Mouse (Mus musculus): ENCODE data around the gene Cdca7. TPM values are rescaled to one million over a fixed set of nuclear protein-coding genes. Genes with fewer than 3 reads are reported as not detected.

The Cdca7 gene
- polyA plus RNA-seq (2014; fragmentation: Nextera tagmentation; extraction: Ambion mirVana) = 17.1 and 19.1 TPM in 2 replicates

- DNase-seq (ENCODE audit: low spot score) (peak; percentile 66), ATAC-seq (ENCODE audit: low FRiP score) (peak; percentile 86)
- Histone ChIP-seq H3K9ac (peak within 1 kb of the TSS; percentile 60), H3K9me3 (ENCODE audit: control insufficient read depth, low read length) (no peaks in the 10 kb centered on the region), H3K27me3 (ENCODE audit: control insufficient read depth, insufficient read depth, low read length) (peaks cover 11% of the 10 kb centered on the region; the same call in 1 of the 2 replicates), H3K27ac (peak within 1 kb of the TSS; percentile 59), H3K36me3 (replicated peaks; ENCODE audit: control insufficient read depth, insufficient read depth) (no peaks in the 10 kb centered on the region), H3K4me3 (replicated peaks; ENCODE audit: low read length) (peak within 1 kb of the TSS; percentile 84), H3K4me2 (replicated peaks) (peak within 1 kb of the TSS; percentile 94), H3K4me1 (replicated peaks; ENCODE audit: control insufficient read depth, insufficient read depth, low read length) (peaks cover 21% of the 10 kb centered on the region)
- WGBS = under 1% methylated on average over 58 of the region's 58 CpGs
Measured at GRCm38 (mm10) chr2:72475797-72476485, at the start of gene Cdca7. TSS of gene Cdca7 (plus strand) at chr2:72476159.

DNA sequence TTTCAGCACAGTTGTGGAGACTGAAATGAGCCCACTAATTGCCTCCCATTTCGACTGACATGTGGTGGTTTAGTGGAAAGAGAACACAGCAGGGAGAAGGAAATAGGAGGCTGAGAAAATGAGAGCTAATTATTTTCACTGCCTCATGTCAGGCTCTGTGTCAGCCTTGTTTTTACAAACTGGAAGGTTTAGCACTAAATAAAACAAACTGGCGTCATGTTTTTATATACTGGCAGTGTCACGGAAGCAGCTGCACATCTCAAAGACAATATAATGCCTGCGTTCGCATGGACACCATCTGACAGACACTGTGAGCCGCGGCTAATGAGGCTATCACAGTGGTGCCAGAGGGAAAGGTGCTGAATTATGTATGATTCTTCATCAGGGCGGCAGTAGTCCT is 49.2 kb upstream of the Cdca7 start:
- Histone ChIP-seq H3K4me3 (replicated peaks; ENCODE audit: low read length) (peak overlapping the region; percentile 10), H3K27ac (peak overlapping the region; percentile 76), H3K9me3 (ENCODE audit: control insufficient read depth, low read length) (no peaks in the 10 kb centered on the region; the same call in 1 of the 2 replicates), H3K36me3 (replicated peaks; ENCODE audit: control insufficient read depth, insufficient read depth) (no peaks in the 10 kb centered on the region), H3K27me3 (ENCODE audit: control insufficient read depth, insufficient read depth, low read length) (no peaks in the 10 kb centered on the region), H3K4me1 (replicated peaks; ENCODE audit: control insufficient read depth, insufficient read depth, low read length) (peaks cover 22% of the 10 kb centered on the region), H3K4me2 (replicated peaks) (peak overlapping the region; percentile 44), H3K9ac (peak overlapping the region; percentile 24)
- ATAC-seq (ENCODE audit: low FRiP score) = peak; percentile 90
- WGBS = 5% methylated on average over 8 of the region's 8 CpGs
- DNase-seq (ENCODE audit: low spot score) = peak; percentile 71

DNA sequence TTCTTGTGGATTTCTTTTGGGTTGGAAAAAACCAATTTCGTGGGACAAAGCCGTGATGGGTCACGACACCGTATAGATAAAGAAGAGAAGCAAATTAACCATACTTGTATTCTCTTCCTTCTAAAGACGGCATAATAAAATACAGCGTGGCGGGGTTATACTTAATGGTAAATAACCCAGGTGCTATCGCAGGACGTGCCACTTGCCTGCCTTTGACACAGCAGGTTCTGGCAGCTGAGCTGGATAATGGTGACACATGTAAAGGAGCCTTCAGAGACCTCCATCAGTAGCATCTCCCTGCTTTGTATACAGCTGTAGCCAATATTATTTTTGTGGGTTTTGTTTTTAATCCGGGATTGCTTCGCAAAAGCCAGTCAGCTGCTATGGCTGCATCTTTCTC is 48.7 kb upstream of the Cdca7 start:
- Histone ChIP-seq H3K27me3 (ENCODE audit: control insufficient read depth, insufficient read depth, low read length) (no peaks in the 10 kb centered on the region), H3K36me3 (replicated peaks; ENCODE audit: control insufficient read depth, insufficient read depth) (no peaks in the 10 kb centered on the region), H3K9me3 (ENCODE audit: control insufficient read depth, low read length) (no peaks in the 10 kb centered on the region; the same call in 1 of the 2 replicates), H3K27ac (peak overlapping the region; percentile 76), H3K4me2 (replicated peaks) (peak overlapping the region; percentile 44), H3K9ac (peak overlapping the region; percentile 24), H3K4me1 (replicated peaks; ENCODE audit: control insufficient read depth, insufficient read depth, low read length) (peaks cover 22% of the 10 kb centered on the region), H3K4me3 (replicated peaks; ENCODE audit: low read length) (peak overlapping the region; percentile 10)
- ATAC-seq (ENCODE audit: low FRiP score) (peak; percentile 75), DNase-seq (ENCODE audit: low spot score) (no peak)
- 25% methylated on average over 11 of the region's 11 CpGs for WGBS

DNA sequence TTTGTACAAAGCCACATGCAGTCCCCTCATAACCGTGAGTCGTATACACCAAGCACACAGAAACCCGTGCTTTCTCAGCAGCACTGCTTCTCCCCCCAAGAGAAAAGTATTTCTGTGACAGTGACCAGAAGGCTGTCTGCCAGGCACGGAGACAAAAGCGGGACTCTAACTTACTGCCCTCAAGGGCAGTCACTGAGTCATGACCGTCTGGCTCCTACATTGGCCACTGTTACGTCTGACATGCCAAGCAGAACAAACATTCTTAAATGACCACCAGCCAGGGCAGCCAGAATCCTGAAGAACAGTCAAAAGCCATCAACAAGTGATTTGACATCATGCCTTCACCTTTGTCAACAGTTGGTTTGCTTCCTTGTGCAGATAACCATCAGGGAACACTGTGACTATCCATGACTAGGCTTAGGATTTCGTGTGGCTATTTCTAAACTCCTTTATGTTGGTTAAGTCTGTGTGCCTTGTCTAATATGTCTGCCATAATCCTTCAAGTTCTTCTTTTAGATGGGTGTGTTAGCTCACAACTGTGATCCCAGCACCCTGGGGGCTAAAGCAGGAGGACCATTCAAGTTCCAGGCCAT is 36.9 kb upstream of the Cdca7 start:
- Histone ChIP-seq H3K4me3 (replicated peaks; ENCODE audit: low read length) (no peak overlapping the region), H3K27me3 (ENCODE audit: control insufficient read depth, insufficient read depth, low read length) (no peaks in the 10 kb centered on the region), H3K36me3 (replicated peaks; ENCODE audit: control insufficient read depth, insufficient read depth) (no peaks in the 10 kb centered on the region), H3K9ac (no peak overlapping the region), H3K4me1 (replicated peaks; ENCODE audit: control insufficient read depth, insufficient read depth, low read length) (0 out of 2 replicates have a peak, but pooled peaks cover 4% of the 10 kb centered on the region), H3K4me2 (replicated peaks) (no peak overlapping the region), H3K9me3 (ENCODE audit: control insufficient read depth, low read length) (no peaks in the 10 kb centered on the region), H3K27ac (no peak overlapping the region)
- ATAC-seq (ENCODE audit: low FRiP score) (no peak), DNase-seq (ENCODE audit: low spot score) (no peak)
- WGBS = 77% methylated on average over 8 of the region's 8 CpGs

DNA sequence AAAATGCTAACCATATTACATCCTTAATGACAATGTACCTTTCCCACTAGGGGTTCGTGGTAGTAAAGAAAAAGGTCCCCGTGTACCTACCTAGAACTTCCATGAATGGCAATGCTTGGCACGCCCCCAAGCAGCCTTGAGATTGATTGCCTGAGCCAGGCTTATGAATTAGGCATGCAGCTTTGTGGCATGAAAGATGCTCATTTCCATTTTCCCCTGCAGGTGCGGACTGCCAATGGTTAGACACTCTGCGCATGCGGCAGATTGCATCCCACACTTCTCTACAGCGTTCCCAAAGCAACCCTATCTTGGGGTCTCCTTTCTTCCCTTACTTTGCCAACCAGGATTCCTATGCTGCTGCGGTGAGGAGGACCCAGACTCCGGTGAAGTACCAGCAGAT is 34.9 kb upstream of the Cdca7 start:
- H3K9me3 ChIP-seq (ENCODE audit: control insufficient read depth, low read length) = no peaks in the 10 kb centered on the region
- H3K27me3 ChIP-seq (ENCODE audit: control insufficient read depth, insufficient read depth, low read length) = no peaks in the 10 kb centered on the region
- DNase-seq (ENCODE audit: low spot score) (no peak), ATAC-seq (ENCODE audit: low FRiP score) (no peak)
- no peak overlapping the region for H3K4me2 ChIP-seq (replicated peaks)
- H3K9ac ChIP-seq = no peak overlapping the region
- H3K4me3 ChIP-seq (replicated peaks; ENCODE audit: low read length) = no peak overlapping the region
- 0 out of 2 replicates have a peak, but pooled peaks cover 4% of the 10 kb centered on the region for H3K4me1 ChIP-seq (replicated peaks; ENCODE audit: control insufficient read depth, insufficient read depth, low read length)
- no peaks in the 10 kb centered on the region for H3K36me3 ChIP-seq (replicated peaks; ENCODE audit: control insufficient read depth, insufficient read depth)
- WGBS = 48% methylated on average over 9 of the region's 9 CpGs
- H3K27ac ChIP-seq = no peak overlapping the region

- no peak for DNase-seq (ENCODE audit: low spot score)
- no peaks in the 10 kb centered on the region for H3K9me3 ChIP-seq (ENCODE audit: control insufficient read depth, low read length)
- 0 out of 2 replicates have a peak, but pooled peaks cover 4% of the 10 kb centered on the region for H3K4me1 ChIP-seq (replicated peaks; ENCODE audit: control insufficient read depth, insufficient read depth, low read length)
- ATAC-seq (ENCODE audit: low FRiP score) = no peak
- H3K27ac ChIP-seq = no peak overlapping the region
- no peak overlapping the region for H3K4me2 ChIP-seq (replicated peaks)
- H3K9ac ChIP-seq = no peak overlapping the region
- H3K27me3 ChIP-seq (ENCODE audit: control insufficient read depth, insufficient read depth, low read length) = no peaks in the 10 kb centered on the region
- H3K36me3 ChIP-seq (replicated peaks; ENCODE audit: control insufficient read depth, insufficient read depth) = no peaks in the 10 kb centered on the region
- WGBS = 91% methylated on average over 6 of the region's 6 CpGs
- H3K4me3 ChIP-seq (replicated peaks; ENCODE audit: low read length) = no peak overlapping the region
Measured at GRCm38 (mm10) chr2:72442825-72443224, 33.1 kb upstream of the Cdca7 start.

GRCm38 (mm10) chr2:72443960-72444359 is 32.0 kb upstream of the Cdca7 start:
- H3K27me3 ChIP-seq (ENCODE audit: control insufficient read depth, insufficient read depth, low read length) = no peaks in the 10 kb centered on the region
- no peak overlapping the region for H3K9ac ChIP-seq

GRCm38 (mm10) chr2:72446106-72446505 is 29.9 kb upstream of the Cdca7 start:
- Histone ChIP-seq H3K4me2 (replicated peaks) (no peak overlapping the region), H3K27me3 (ENCODE audit: control insufficient read depth, insufficient read depth, low read length) (no peaks in the 10 kb centered on the region), H3K36me3 (replicated peaks; ENCODE audit: control insufficient read depth, insufficient read depth) (no peaks in the 10 kb centered on the region), H3K27ac (no peak overlapping the region), H3K9me3 (ENCODE audit: control insufficient read depth, low read length) (no peaks in the 10 kb centered on the region), H3K4me3 (replicated peaks; ENCODE audit: low read length) (no peak overlapping the region), H3K4me1 (replicated peaks; ENCODE audit: control insufficient read depth, insufficient read depth, low read length) (no peaks in the 10 kb centered on the region), H3K9ac (no peak overlapping the region)
- no peak for DNase-seq (ENCODE audit: low spot score)
- 94% methylated on average over 3 of the region's 3 CpGs for WGBS
- ATAC-seq (ENCODE audit: low FRiP score) = no peak

More at GRCm38 (mm10) chr2:72443960-72444359, 32.0 kb upstream of the Cdca7 start:
- DNase-seq (ENCODE audit: low spot score) (no peak), ATAC-seq (ENCODE audit: low FRiP score) (no peak)
- Histone ChIP-seq H3K4me1 (replicated peaks; ENCODE audit: control insufficient read depth, insufficient read depth, low read length) (0 out of 2 replicates have a peak, but pooled peaks cover 4% of the 10 kb centered on the region), H3K4me2 (replicated peaks) (no peak overlapping the region), H3K4me3 (replicated peaks; ENCODE audit: low read length) (no peak overlapping the region), H3K27ac (no peak overlapping the region), H3K36me3 (replicated peaks; ENCODE audit: control insufficient read depth, insufficient read depth) (no peaks in the 10 kb centered on the region), H3K9me3 (ENCODE audit: control insufficient read depth, low read length) (no peaks in the 10 kb centered on the region)
- 86% methylated on average over 3 of the region's 3 CpGs for WGBS

GRCm38 (mm10) chr2:72446615-72447014 is 29.3 kb upstream of the Cdca7 start:
- no peak for ATAC-seq (ENCODE audit: low FRiP score)
- Histone ChIP-seq H3K4me1 (replicated peaks; ENCODE audit: control insufficient read depth, insufficient read depth, low read length) (no peaks in the 10 kb centered on the region), H3K27ac (no peak overlapping the region), H3K9ac (no peak overlapping the region), H3K4me2 (replicated peaks) (no peak overlapping the region), H3K9me3 (ENCODE audit: control insufficient read depth, low read length) (no peaks in the 10 kb centered on the region), H3K4me3 (replicated peaks; ENCODE audit: low read length) (no peak overlapping the region), H3K27me3 (ENCODE audit: control insufficient read depth, insufficient read depth, low read length) (no peaks in the 10 kb centered on the region), H3K36me3 (replicated peaks; ENCODE audit: control insufficient read depth, insufficient read depth) (no peaks in the 10 kb centered on the region)
- WGBS = 25% methylated on average over 5 of the region's 5 CpGs
- no peak for DNase-seq (ENCODE audit: low spot score)
